Mouse (Mus musculus) CD4-positive, CD25-positive, alpha-beta regulatory T cell, adult 4 months (primary cell): ENCODE results near the gene Rnf222. TPM values are rescaled to one million over a fixed set of nuclear protein-coding genes. Genes with fewer than 3 reads are reported as not detected.
"Not testable (repeated sequence)": the region's sequence is repeated elsewhere in the genome, so short reads cannot be mapped to it uniquely, and the experiment has no call there.

Experiments used
- ATAC-seq: one replicate; pipeline ENCODE4 v1.8.0; 2017
- polyA plus RNA-seq, 2 experiments: library from polyadenylated mRNA; unstranded; fragments of 100-300 nt; shearing (Covaris generic); gene quantifications; one replicate each; pipeline ENCODE4 v1.2.1; 2017

Rnf222 gene
- polyA plus RNA-seq, 2 experiments from 2014 or later, result not detected

DNA sequence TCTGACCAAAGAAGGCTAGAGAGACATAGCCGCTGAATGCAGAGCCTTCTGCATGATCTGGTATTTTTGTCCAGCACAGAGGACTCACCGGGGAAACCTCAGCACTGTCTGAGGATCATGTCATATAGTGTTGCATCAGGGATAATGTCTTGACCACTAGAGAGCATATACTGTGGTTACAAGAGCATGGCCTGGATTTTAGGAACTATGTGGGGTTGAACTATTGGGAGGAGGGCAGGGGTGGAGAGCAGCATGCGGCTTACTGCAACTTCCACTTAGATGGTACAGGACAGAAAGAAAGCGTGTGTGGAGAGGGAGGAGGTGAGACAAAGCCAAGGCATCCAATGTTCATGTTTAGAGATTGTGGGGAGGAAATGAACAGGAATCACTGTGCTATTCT, 26.2 kb downstream of the Rnf222 start:
- no peak for ATAC-seq

DNA sequence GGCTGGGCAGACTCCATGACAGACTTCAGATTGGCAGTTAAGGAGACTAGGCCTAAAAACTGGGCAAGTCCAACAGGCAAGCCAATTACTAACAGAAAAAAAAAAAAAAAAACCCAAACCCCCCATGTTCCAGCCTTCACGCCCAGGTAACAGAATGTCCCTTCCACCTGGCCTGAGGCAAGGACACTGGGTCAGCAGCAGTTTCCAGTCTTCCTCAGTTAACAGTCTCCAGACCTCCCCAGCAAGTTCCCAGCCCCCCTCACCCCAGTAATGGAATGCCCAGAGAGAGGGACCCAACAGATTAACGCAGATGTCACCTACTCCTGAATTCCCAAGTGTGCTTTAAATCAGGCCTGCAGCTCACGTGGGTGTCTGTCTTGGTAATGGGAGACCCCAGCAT, 34.8 kb downstream of the Rnf222 start:
- ATAC-seq, result no peak

DNA sequence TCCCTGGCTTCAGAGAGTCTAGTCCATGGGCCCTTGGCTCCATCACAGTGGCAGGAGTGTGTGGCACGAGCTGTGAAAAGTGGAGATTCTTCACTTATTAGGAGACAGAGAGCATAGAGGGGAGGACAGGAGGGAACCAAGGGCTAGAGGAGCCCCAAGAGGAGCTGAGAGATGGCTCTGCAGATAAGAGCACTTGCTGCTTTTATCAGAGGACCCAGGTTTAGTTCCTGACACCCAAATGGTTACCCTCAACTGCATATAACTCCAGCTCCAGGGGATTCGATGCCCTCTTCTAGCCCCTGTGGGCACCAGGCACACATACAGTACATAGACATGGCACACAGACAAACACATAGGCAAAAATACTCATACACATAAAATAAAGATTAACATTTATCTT, 36.4 kb downstream of the Rnf222 start:
- ATAC-seq, result no peak

DNA sequence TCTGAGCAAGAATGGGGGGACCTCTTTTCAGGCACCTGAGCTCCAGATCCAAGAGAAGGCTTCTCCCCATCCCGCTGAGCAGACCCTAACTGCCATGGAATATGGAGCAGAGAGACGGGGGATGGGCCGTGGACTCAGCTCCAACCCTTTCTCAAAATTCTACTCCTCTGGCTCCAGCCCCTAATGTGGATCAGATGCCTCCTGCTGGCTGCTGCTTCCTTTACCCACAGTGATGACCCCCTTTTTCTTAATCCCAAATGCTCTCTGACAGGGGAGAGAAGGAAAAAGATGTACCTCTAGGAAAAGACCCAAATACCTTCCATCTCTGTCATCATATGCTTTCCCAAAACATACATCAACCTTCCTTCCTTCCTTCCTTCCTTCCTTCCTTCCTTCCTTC, 38.6 kb downstream of the Rnf222 start, which contains the start of gene Odf4:
Odf4 (minus strand) TSS at position 101 of the 400 bp plus-strand sequence.
- ATAC-seq, result no peak

DNA sequence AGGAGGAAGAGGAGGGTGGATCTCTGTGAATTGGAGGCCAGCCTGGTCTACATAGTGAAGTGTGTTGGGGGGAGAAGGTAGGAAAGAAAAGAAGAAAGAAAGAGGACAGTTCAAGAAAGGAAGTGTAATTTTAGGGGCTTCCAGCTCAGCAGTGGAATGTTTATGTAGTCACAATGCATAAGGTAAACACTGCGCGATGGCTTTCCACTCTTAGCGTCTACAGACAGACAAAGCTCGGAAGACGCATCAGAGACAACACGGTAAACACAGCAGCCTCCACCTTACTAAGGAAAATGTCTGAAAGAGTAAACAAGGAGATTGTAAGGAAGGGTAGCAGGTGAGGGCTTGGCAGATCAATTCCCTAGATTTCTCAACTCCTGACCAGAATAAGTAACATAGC, 41.6 kb downstream of the Rnf222 start:
- no peak for ATAC-seq

DNA sequence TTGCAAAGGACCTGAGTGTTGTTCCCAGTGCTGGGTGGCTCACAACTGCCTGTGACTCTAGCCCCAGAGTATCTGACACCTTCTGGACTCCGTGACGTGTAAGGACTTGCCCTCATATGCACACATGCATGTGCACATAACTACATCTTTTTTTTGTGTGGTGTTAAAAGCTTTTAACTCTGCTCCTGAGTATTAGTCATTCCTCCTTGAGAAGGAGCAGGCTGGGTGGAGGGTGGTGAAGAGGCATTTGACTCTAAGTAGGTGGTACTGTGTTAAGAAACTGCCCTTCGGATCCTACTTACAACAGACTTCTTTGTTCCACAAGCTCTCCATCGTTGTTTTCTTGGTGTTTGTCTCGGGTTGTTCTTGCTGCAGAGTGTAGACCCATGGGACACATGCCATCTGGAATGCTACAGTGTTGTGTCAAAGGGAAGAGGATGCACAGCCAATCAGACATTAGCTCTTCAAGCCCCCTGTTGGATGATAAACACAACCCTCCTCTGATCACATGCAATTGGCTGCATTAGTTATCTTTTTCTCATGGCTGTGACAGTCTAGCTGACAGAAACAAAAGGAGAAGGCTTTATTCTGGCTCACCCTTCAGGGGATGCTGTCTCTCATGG, 45.6 kb downstream of the Rnf222 start:
- no peak for ATAC-seq

DNA sequence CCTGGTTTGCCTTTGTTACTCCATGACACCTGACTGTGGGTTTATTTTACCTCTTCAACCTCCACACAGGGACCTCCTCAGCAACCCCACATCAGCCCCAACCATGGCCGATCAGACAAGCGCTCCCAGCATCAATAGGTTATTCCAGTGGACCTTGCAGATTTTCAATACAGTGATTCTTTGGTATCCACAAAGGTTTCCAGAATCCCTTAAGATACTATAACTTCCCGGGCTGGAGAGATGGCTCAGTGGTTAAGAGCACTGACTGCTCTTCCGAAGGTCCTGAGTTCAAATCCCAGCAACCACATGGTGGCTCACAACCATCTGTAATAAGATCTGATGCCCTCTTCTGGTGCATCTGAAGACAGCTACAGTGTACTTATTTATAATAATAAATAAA, 48.6 kb downstream of the Rnf222 start:
- ATAC-seq, result not testable (repeated sequence)

DNA sequence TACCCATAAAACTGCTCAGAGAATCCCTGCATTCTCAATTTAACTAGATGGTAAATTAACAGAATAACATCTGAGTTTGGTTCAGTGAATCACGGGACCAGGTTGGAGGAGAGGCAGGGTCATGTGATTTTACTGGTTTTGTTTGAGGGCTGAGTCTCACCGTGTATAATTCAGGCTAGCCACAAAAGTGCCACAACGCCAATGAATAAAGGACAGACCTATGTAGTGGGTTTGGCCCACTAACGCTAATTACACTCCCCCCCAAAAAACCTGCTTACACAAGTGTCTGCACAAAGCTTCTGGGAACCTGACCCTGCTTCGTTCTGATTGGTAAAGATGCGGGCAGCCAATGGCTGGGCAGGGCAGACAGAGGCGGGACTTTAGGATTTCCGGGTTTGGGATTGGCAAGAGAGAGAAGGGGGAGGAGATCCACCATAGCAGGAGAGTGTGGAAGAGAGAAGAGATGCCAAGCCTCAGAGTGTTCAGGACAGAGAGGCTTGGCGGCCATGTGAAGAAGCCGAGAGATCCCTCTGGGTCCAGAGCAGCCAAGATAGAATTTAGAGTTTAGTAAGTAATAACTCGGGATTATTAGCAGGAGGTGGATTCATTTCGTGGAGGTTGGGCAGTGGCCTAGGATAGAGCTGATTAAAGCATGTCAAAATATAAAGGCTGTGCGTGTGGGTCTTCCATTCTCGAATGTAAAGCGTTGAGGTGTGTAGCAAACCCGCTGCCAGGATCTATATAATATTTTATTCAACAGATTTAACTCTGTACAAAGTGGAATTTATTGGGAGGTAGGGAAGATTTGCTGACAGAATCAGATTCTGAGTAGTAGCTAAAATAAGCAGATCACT, 51.3 kb downstream of the Rnf222 start:
- ATAC-seq, result peak; percentile 100

DNA sequence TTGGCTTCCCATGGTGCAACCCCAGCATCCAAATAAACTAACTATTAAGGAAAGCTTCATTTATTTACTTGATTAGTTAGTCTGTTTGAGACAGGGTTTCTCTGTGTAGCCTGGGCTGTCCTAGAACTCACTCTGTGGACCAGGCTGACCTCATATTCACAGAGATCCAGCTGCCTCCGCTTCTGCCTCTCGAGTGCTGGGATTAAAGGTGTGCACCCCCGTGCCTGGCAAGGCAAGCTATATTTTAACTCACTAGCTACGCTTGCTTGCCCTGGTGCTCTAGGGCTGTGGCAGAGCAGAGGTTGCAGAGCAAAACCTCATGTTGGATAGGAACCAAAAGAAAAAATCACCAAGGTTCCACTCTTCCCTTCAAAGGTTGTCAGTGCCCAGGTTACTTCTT, 52.2 kb downstream of the Rnf222 start:
- no peak for ATAC-seq

DNA sequence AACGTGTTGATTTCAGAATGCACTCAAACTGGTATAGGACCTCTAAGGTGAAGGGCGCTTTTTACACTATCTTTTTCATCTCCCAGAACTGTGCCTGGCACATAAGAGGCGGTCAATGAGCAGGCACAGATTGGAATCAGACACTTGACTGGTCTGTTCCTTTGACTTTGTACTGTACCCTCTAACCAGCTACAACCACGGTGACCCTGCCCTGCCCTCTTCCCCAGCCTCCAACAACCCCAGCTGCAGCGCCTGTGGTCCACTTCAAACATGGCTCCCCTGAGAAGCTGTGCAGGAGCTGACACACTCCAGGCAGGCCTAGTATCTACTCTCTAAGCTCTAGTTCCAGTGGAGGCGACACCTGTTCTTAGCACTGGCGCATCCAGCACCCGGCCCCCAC, 54.4 kb downstream of the Rnf222 start:
- no peak for ATAC-seq

DNA sequence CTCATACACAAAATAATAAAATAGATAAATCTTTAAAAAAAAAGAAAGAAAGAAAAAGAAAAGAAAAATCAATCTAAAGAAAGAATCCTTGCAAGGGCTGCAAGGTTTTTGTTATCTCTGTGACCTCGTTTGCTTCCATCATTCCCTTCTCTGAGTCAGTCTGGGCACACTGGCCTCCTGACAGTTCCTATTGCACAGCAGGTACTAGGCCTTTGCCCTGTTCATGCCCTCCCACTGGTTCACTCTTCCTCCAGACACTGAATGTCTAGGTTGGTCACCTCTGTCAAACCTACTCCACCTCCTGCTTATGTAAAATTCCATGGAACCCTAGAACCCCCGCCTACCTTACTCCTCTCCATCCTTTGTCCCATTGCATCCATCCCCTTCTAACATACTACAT, 56.9 kb downstream of the Rnf222 start:
- ATAC-seq, result no peak

Other genes starting within 250 kb of the Rnf222 start
- gene Myh10, start 197.0 kb upstream of the Rnf222 start, polyA plus RNA-seq, result 1 to 10 TPM; 1.5 to 5.2 TPM
- 10 to 100 TPM; 29.6 to 33.9 TPM for gene Ndel1, start 16.7 kb upstream of the Rnf222 start, polyA plus RNA-seq
- 1,000 to 10,000 TPM; 1,826 to 2,291 TPM for gene Rpl26, start 13.0 kb downstream of the Rnf222 start, polyA plus RNA-seq
- gene Odf4, start 38.5 kb downstream of the Rnf222 start, polyA plus RNA-seq, result not detected
- under 1 TPM; 0.16 to 0.19 TPM for gene Arhgef15, start 68.9 kb downstream of the Rnf222 start, polyA plus RNA-seq
- 10 to 100 TPM in 1 of 2 experiments, 1 to 10 TPM in 1; 5.0 to 10.7 TPM for gene Slc25a35, start 79.6 kb downstream of the Rnf222 start, polyA plus RNA-seq
- 10 to 100 TPM; 36.9 to 71.7 TPM for gene Rangrf, start 86.6 kb downstream of the Rnf222 start, polyA plus RNA-seq
- gene Pfas, start 119.9 kb downstream of the Rnf222 start, polyA plus RNA-seq, result 10 to 100 TPM; 20.2 to 33.9 TPM
- gene Ctc1, start 127.4 kb downstream of the Rnf222 start, polyA plus RNA-seq, result 10 to 100 TPM; 12.5 to 13.5 TPM
- gene Aurkb, start 157.1 kb downstream of the Rnf222 start, polyA plus RNA-seq, result 10 to 100 TPM in 1 of 2 experiments, 1 to 10 TPM in 1; 9.0 to 17.8 TPM
- gene Borcs6, start 171.2 kb downstream of the Rnf222 start, polyA plus RNA-seq, result 1 to 10 TPM; 1.0 to 1.4 TPM
- gene Tmem107, start 182.3 kb downstream of the Rnf222 start, polyA plus RNA-seq, result 1 to 10 TPM; 2.4 to 4.2 TPM
- gene Vamp2, start 199.9 kb downstream of the Rnf222 start, polyA plus RNA-seq, result 10 to 100 TPM; 26.0 to 35.9 TPM
- 1 to 10 TPM; 4.5 to 6.6 TPM for gene Per1, start 206.7 kb downstream of the Rnf222 start, polyA plus RNA-seq
- gene Hes7, start 231.9 kb downstream of the Rnf222 start, polyA plus RNA-seq, result not detected
- not detected for gene 9130213A22Rik, start 234.0 kb downstream of the Rnf222 start, polyA plus RNA-seq
- gene Aloxe3, start 237.3 kb downstream of the Rnf222 start, polyA plus RNA-seq, result under 1 TPM in 1 of 2 experiments, not detected in 1; 0.35 TPM